Mouse (Mus musculus): Measurements from ENCODE around the gene 1700001P01Rik.
A peak's percentile ranks its signal among the peaks of the same experiment; 100 is the strongest.

The 1700001P01Rik gene

DNA sequence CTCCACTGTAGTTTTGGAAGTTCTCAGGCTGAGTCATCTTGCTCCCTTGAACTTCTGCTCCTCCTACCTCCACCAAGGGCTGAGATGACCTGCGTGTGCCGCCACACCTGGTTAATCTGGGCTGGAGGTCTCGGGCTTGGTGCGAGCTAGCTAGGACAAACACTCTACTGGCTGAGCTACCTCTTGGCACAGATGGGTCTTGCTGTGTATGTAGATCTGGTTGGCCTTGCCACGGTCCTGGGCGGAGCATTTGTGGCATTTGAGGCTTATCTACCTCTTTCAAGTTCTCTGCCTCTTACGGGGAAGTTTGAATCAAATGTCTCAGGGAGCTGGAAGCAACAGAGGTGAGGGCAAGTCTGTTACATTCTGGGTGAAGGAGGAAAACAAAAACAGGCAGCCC, 34.6 kb upstream of the 1700001P01Rik start:
- ATAC-seq (ENCODE audit: insufficient number of reproducible peaks, low FRiP score, low TSS enrichment), result no peak

DNA sequence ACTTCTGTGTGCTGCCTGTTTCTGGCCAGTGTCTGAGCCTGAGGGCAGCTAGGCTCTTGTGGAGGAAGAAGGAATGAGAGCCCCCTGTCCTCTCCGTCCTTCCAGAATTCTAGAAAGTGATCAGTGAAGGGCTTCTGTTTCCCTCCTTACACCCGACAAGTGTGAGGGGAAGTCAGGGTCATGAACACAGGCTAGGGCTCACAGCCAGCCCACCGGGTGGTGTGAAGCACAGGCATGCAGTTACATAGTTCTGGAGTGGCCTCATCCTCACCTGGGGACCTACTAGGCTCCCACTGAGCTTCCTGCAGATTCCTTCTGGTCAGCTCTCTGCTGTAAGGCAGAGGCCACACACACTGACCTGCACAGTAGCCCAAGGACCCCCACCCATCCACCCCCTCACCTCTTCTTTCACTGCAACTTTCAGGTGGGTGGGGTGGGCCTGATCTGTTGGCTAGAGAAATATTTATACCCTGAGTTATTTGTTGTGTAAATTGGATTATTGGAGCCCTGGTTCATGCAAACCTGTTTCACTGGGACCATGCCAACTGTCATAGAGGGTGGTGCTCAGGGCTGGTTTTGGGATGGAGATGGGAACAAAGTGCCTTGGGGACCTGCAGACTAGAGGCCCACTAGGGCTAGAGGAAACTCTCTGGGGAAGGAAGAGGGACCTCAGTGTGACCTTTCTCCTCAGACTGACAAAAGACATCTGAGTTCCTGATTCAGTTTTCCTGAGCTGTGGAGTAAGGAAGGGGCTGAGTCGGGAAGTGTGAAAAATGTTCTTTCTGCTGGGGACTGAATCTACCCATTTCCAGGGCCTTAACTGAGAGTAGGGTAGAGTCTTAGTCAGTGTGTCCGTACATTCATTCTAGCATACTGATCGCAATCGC, 33.8 kb upstream of the 1700001P01Rik start:
- ATAC-seq (ENCODE audit: insufficient number of reproducible peaks, low FRiP score, low TSS enrichment), result no peak

DNA sequence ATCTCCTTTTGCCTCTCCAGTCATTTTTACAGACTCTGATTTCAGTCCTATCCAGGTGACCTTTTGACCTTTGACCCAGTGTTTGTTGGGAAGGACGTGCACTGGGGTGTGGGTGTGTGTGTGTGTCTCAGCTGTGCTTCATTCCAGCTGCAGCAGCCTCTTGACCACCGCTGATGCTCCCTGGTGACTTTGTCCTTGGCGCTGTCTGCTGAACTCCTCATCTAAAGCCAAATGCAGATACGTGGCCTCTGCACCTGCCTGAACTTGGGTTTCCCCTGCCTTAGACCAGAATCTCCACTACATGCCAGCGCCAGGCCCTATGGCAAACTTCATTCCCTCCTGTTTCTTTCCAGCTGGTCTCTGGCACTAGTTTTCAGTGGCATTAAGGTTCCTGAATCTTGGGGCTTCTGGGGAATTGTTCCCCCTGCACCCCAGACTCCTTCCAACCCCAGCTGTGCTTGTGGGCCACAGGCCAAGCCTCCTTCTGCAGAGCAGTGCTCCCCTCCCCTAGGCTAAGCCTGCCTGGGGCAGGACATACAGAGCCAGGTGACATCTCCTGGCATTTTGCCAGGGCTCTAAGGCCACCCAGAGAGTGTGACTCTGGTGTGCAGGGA, 33.0 kb upstream of the 1700001P01Rik start:
- no peak for ATAC-seq (ENCODE audit: insufficient number of reproducible peaks, low FRiP score, low TSS enrichment)

DNA sequence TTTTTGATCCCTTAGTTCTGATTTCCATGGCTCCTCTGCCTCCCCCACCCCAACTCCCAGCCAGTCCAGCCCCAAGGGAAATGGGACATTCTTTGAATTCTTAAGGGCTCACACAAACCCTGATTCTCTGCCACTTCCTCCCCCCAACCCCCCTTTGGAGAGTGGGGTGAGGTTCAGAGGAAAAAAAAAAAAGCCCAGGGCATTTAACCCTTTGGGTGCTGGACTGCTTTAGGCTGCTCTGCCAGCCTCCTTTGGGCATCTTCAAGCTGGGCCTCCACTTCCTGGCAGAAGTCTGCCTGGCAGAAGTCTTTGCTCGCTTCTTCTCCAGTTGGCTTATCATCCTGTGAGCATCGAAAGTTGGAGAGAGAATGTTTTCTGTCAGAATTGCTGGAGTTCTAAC, 32.4 kb upstream of the 1700001P01Rik start:
- no peak for ATAC-seq (ENCODE audit: insufficient number of reproducible peaks, low FRiP score, low TSS enrichment)

DNA sequence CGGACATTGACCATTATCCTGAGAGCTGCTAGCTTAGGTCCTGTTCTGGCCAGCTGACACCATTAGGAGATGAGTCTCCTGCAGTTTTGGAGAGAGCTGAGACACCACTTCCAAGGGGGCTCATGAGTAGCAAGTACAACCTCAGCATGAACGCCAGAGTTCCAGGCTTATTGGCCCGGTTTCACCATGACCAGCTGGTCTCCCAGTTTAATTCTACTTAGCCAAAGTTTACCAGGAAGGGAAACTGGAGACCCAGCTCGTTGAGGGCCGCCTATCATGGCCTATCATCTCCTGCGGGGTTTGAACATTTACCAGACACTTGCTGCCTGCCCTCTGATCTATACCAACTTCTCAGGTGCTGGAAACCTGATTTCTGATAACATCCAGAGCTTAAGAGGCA, 31.9 kb upstream of the 1700001P01Rik start:
- no peak for ATAC-seq (ENCODE audit: insufficient number of reproducible peaks, low FRiP score, low TSS enrichment)

DNA sequence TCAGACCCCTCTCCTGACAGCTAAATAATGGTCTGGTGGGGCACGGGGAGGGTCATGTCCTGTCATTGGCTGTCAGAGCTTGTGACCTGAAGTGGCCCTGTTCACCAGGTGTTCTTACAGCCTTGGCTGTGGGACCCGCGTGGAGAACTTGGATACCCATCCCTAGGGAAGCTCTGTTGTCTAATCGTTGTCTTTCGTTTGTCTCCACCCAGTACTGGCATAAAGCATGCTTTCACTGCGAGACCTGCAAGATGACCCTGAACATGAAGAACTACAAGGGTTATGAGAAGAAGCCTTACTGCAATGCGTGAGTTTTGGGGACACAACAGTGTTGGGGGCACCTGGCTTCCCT, 30.9 kb upstream of the 1700001P01Rik start:
- ATAC-seq (ENCODE audit: insufficient number of reproducible peaks, low FRiP score, low TSS enrichment), result no peak

DNA sequence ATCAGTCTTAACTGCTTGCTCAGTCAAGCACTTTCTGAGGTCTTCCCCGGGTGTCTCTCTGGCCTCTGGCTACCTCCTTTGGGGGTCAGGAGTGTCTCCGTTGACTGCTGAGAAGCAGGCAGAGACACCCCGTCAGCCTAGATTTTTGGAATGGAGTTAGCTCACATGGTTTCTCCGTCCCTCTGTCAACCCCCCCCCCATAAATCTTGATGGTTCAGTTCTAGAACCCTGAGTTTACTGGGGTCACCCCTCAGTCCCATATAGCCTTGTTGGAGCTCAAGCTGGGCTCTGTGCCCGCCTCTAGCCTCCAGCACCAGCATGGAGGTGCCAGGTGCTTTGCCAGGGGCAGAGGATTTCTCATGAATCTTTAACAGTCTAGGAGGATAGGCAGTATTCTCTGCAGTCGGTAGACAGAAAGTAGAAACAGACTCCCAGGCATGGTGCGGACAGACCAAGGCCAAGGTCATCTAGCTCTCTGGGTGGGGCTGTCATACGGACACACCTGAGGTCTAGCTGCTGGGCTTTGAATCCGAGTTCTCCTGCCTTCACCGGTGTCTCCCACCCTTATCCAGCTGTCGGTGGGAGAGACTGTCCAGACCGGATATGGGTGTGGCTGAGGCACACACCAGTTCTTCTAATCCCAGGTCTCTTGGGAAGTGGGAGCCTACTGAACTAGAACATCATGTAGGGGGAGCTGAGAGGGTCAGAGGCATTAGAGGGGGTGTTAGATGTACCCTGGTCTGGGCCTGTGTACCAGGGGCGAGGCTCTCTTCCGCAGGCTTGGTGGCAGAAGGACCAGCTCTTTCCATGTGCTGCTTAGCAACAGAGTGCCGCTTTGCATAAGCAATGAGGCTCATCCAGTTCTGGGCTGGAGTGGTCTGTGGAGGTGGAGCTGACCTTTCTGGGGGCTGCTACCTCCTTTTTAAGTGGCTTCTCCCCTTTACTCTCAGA, 30.2 kb upstream of the 1700001P01Rik start:
- no peak for ATAC-seq (ENCODE audit: insufficient number of reproducible peaks, low FRiP score, low TSS enrichment)

DNA sequence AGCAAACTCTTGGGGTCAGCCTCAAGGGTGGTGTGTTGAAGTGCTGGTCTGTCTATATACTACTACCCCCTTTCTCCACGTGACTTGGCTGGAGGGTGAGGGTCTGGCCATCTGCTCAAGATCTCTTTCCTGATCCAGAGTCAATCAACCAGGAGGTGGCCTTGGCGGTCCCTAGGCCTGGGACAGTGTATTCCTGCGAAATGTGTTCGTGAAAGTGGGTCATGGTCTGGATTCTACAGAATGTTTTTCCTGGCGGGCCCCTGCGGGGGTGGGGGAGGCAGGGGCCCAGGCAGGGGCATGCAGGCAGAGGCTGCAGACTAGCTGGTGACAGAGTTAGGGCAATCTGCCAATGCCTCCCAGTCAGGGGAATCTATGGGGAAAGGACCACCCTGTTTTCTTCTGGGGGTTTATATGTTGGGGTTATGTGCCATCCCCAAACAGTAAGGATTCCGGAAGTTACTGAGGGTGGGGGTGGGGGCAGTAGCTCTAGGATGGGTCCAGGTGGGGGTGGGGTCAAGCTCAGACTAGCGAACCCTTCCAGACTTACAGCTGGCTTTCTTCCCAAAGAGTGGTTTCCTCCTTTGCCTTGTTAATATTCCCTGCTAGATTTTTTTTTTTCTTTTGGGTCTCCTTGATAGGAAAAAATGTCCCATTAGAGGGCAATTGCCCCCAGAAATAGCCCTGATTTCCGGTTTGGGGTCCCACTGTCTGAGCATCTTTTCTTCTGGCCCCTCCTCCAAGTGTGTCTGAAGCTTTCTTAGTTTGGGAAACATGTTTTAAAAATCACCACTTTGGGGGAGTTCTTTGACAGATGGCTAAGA, 29.3 kb upstream of the 1700001P01Rik start:
- no peak for ATAC-seq (ENCODE audit: insufficient number of reproducible peaks, low FRiP score, low TSS enrichment)

DNA sequence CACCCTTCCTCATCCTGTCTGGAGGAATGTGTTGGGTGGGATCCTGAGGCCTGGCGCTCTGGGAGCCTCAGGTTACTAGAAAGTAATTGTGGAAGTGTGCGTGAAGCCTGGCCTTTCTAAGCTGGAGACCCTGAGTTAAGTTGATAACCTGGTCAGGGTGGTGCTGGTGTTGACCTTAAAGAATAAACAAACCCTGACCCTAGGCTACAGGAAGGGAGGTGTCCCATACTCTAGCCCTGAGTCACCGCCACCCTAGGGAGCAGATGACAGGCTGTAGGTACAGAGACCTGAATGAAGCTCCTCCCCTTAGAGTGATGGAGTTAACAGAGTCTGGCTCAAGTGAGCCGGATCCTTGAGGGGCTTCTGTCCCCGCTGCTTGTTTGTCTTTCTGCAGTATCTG, 28.1 kb upstream of the 1700001P01Rik start:
- no peak for ATAC-seq (ENCODE audit: insufficient number of reproducible peaks, low FRiP score, low TSS enrichment)

DNA sequence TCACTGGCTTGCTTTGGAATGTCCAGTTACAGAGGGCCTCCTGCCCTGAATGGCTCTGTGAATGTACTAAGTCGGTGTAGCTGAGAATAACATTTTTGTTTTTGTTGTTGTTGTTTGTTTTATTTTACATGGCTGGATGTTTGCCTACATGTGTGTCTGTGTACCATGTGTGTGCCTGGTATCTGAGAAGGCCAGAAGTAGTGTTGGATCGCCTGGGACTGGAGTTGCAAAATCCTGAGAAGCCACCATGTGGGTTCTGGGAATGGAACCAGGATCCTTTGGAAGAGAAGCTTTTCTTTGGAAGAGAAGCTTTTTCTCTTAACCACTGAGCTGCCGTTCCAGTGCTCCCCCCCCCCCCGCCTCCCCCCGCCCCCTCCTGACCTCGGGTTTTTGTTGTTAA, 26.8 kb upstream of the 1700001P01Rik start:
- ATAC-seq (ENCODE audit: insufficient number of reproducible peaks, low FRiP score, low TSS enrichment), result no peak

DNA sequence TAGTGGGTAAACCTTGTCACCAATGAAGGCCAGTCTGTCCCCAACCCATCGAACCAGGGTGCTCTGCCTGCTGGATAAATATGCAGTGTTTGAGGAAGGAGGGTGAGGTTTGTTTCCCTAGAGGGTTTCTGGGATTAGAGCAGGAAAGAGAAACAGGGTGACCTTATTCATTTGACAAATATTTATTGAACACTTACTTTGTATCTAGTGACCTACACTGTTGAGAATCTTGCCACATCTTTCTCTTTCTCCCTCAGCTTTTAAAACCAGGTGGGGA, 26.4 kb upstream of the 1700001P01Rik start:
- ATAC-seq (ENCODE audit: insufficient number of reproducible peaks, low FRiP score, low TSS enrichment), result no peak

DNA sequence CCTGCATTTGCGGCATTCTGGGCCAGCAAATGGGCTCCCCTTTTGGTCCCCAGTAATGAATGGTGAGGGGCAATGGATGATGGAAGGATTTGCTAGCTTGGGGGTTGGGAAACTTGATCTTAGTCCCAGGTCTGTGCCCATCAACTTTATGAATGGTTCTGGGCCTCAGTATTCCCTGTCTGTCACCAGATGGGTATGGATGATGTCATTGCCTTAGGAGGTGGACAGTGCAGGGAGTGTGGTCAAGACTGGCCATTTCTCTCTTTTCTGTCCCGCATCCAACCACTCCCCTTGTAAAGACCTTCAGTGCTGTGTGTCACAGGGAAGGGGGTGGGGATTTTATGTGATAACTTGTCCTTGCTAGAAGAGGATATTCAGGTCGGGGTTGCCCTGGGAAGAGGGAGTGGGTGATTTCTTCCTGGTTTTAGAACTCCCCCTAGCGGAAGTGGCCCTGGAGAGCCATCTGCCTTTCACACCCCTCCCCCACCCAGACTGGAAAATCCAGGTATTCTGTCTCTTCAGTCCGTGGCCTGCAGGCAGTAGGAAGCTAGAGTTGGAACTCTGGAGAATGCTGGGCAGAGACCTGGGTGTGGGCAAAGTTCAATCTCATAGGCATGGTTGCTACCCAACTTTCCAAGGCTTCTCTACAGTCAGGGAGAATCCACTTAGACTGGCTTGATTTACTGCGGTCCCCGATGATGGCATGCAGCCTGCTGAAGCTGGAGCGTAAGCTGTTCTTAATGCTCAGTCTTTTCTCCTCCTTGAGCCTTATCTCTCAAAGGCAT, 25.9 kb upstream of the 1700001P01Rik start:
- no peak for ATAC-seq (ENCODE audit: insufficient number of reproducible peaks, low FRiP score, low TSS enrichment)

DNA sequence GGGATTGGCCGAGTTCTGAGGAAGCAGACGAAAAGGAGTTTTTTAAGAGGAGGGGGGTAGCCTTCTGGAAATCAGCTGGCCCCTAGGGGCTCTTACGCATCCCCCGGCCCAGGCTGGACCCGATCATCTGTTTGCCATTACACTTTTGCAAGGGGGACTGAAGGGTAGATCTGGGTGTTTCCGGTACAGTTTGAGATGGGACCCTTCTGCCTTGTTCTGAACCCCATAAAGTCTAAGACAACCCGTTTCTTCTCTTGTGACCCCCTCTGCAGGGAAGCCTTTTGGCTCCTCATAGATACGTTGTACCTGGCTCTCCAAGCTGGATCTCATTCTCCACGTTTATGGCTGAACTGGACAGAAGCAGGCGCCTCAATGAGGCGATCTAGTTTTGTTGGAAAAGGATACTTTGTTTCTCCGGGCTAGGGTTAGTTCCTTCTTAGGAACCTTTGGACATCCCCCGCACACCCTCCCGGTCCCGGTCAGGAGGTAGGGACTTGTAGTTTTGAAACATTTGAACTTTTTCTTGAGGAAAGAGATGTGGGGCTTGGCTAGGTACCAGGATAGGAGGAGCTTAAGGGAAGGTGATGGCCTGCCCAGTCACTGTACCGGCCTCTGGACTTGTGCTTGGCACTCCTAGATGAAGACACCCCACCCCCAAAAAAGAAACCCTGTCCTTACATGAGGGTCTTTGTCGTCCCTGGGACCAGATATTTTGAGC, 25.1 kb upstream of the 1700001P01Rik start:
- no peak for ATAC-seq (ENCODE audit: insufficient number of reproducible peaks, low FRiP score, low TSS enrichment)

DNA sequence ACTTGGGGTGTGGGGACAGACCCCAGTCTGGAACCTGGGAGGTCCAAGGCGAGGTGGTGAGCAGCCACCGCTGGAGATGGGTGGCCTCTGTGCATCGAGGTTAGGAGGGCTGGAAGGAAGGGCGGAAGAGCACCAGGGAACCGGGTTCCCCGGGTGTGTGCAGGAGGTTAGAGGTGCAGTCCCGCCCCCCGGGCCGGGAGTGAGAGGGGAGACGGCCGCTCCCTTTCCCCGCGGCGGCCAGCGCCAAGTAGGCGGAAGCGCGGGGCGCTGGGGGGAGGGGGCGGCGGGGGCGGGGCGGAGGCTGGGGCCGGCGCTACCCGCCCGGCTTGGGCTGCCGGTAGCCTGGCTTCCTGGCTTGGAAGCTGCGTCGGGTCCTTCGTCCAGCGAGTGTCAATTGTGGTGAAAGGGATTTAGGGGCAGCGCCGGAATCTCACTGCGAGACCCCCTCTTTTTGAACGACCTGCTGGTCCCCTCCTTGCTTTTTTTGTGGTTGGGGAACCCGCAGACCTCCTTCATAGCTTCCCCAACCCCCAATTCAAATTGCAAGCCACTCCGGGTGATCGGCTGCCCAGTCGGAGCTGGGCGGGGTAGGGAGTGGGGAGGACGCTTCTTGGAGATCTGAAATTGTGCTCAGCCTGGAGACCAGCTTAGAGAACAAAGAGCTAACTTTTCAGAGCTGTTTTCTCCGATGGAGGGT, 24.4 kb upstream of the 1700001P01Rik start:
- ATAC-seq (ENCODE audit: insufficient number of reproducible peaks, low FRiP score, low TSS enrichment), result peak; percentile 27; the same call in 1 of the 2 replicates

DNA sequence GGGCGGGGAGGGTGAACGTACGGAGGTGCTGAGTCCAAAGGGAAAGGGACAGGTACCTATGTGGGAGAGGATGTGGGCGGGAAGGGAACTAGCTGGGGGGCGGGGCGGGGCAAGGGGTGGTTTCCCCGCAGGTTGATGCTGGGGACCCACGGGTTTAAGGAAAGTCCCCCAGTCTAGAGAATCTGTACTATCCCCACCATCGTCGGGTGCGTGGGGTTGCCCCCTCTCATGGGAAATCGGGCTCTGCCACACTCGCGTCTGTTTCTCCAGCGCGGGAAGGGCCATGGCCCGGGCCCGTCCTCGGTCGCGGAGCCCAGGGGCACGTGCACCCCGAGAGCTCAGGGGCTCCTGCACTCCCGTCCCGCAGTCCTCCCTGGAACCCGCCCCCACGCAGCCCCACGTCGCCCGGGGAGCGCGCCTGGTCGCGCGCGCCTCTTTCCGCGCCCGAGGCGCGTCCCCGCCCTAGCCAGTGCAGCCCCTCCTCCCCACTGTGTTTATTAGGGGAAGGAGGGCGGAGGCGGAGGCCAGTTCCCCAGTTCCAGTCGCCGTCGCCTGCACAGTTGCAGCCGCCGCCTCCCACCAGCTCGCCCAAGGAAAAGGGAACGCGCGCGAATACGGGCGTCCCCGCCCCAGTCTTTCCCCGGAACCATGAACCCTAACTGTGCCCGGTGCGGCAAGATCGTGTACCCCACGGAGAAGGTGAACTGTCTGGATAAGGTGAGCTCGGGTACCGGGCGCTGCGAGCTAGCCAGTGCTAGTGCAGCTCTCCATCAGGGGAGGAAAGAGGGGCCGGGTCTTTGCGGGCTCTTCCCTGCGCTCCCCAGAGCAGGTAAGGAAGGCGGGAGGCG, 23.7 kb upstream of the 1700001P01Rik start:
- peak; percentile 65; the same call in 1 of the 2 replicates for ATAC-seq (ENCODE audit: insufficient number of reproducible peaks, low FRiP score, low TSS enrichment)

DNA sequence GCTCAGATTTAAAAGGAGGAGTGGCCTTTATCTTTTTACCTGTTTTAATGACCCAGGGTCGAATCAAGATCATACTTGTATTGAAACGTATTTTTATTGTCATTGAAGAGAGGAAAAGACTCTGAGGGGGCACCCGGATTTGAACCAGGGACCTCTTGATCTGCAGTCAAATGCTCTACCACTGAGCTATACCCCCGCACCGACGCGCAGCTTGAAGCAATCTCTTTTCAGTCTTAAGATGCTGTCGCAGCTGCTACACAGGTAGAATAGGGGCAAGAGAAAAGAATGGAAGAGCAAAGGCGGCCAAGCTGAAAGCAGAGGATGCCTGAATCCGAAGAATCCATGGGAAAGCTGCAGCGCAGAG, 23.0 kb upstream of the 1700001P01Rik start, which contains the start of gene Lasp1:
TSS of gene Lasp1 (plus strand) at position 219 of the 364 bp plus-strand sequence.
- ATAC-seq (ENCODE audit: insufficient number of reproducible peaks, low FRiP score, low TSS enrichment), result peak; percentile 38; the same call in 1 of the 2 replicates

DNA sequence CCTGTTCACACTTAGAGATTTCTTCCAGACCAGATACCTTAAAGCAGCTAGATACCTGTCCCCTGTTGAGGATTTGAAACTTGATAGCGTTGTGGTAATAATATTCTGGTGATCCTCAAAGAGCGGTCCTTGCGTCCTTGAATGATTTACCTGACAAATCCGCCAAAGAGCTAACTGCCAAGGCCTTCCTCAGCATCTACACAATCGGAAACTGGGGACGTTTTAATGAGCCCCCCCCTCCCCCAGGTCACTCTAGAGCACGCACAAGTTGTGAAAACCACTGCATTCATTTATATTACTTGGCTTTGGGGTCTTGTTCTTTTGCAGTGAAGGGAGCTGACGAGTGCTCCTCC, 22.3 kb upstream of the 1700001P01Rik start:
- ATAC-seq (ENCODE audit: insufficient number of reproducible peaks, low FRiP score, low TSS enrichment), result no peak

Data from cerebellum, adult (tissue).